14 mouse cellular contexts compared by ENCODE assay signal in genomic region chr7:111497191-111497590, GRCm38 (mm10).
"Had no signal": no experiment of that assay in that cellular context is flagged by ENCODE, and none has a peak within 500 bp of the region (broad histone marks: within the 10 kb centered on the region; RNA-seq: fewer than 3 reads in every experiment).

No protein-coding gene starts in this region.

- H3K36me3 ChIP-seq: intestine, embryonic 15.5 days; kidney, embryonic 15.5 days; liver, embryonic 13.5 days; midbrain, embryonic 12.5 days; midbrain, embryonic 15.5 days; stomach, embryonic 15.5 days had no signal

- H3K4me1 ChIP-seq: intestine, embryonic 15.5 days; liver, embryonic 13.5 days; midbrain, embryonic 12.5 days; midbrain, embryonic 15.5 days; stomach, embryonic 15.5 days had no signal

- H3K9me3 ChIP-seq: intestine, embryonic 15.5 days; kidney, embryonic 15.5 days; liver, embryonic 13.5 days; midbrain, embryonic 12.5 days; midbrain, embryonic 15.5 days; stomach, embryonic 15.5 days had no signal

- H3K4me2 ChIP-seq: intestine, embryonic 15.5 days; kidney, embryonic 15.5 days; liver, embryonic 13.5 days; midbrain, embryonic 12.5 days; midbrain, embryonic 15.5 days; stomach, embryonic 15.5 days had no signal

- H3K27ac ChIP-seq: intestine, embryonic 15.5 days; kidney, embryonic 15.5 days; liver, embryonic 13.5 days; macrophage; midbrain, embryonic 12.5 days; midbrain, embryonic 15.5 days; stomach, embryonic 15.5 days had no signal

- ATAC-seq: intestine, embryonic 15.5 days; midbrain, embryonic 15.5 days had no signal

- DNase-seq: kidney, adult 11 months; kidney, adult 8-10 months; kidney, postnatal 10 days; kidney, postnatal 36 days; liver, embryonic 13.5 days; lung, adult 2 months; spleen, adult 18-20 months; thymus, postnatal 25 days had no signal

- H3K9ac ChIP-seq: intestine, embryonic 15.5 days; kidney, embryonic 15.5 days; liver, embryonic 13.5 days; midbrain, embryonic 12.5 days; midbrain, embryonic 15.5 days; stomach, embryonic 15.5 days had no signal

- H3K27me3 ChIP-seq: intestine, embryonic 15.5 days; liver, embryonic 13.5 days; midbrain, embryonic 12.5 days; midbrain, embryonic 15.5 days; stomach, embryonic 15.5 days had no signal

- H3K4me3 ChIP-seq: intestine, embryonic 15.5 days; kidney, embryonic 15.5 days; liver, embryonic 13.5 days; midbrain, embryonic 12.5 days; midbrain, embryonic 15.5 days; stomach, embryonic 15.5 days had no signal
